Mouse (Mus musculus): ENCODE measurements around the gene Ptgs1.

DNA sequence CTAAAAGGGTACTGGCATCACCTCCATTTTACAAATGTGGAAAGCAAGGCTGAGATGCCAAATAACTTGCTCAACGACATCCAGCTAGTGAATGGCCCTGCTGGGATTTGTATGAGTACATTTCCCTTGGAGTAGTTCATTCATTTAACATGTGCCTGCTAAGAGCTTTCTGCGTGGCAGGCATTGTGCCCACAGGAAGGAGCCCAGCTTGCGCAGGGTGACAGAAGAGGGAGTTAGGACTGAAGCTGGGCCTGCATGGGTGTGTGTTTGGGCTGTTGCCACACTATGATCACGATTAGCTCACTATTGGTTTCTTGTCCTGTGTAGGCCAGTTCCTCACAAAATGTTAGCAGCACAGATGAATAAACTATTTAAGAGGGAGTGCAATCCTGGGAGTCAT is 9.3 kb upstream of the Ptgs1 start:
- TF ChIP-seq CTCF (conservative IDR thresholded peaks at IDR 0.05; ENCODE audit: insufficient read depth, insufficient read length, low read depth, low read length) (no peak), POLR2A (IDR thresholded peaks at IDR 0.05; ENCODE audit: low read depth, low read length) (no peak)
